Mouse (Mus musculus) neutrophil, adult 65 days (primary cell): ENCODE results near the gene Atp6v1d. TPM values are rescaled to one million over a fixed set of nuclear protein-coding genes. Genes with fewer than 3 reads are reported as not detected.

Experiments
- total RNA-seq: library from RNA; stranded (reverse); gene quantifications from 2 replicates; pipeline ENCODE4 v1.2.4, GENCODE M21; 2023

The Atp6v1d gene
- 112 and 139 TPM in 2 replicates for total RNA-seq

DNA sequence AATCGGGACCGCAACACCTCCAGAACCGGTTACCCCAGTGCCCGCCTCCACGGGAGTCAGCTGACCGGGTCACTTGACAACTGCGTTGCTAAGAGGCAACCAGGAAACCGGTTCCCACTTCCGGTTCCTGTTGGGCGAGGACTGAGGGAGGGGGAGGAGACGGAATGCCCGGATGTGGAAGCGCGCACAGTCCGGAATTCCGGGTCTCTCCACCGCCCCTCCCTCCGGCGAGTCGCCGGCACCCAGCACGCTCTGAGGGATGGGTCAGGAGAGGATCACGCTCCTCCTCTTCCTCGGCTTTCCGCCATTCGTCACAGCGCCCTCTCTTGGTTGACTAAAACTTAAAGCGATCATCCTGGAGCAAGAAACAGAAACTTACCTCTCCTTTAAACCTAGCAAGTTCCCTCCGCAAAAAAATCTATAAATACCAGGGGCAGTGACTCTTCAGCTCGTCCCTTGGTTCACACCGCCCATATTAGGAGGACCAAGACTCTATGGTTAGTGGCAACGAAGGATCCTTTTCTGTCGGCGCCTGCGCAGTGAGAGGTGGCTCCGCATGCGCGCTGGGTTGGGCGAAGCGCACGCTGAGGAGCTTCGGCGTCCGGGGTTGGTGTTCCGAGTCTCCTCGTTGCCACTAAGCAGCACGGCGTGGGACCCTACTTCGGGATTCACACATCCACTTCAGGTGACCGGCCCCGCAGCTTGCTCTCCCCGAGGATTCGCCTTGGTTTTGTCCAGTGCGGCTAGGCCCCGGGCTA is at the start of gene Atp6v1d, which contains the start of gene Eif2s1:
TSS of gene Atp6v1d (minus strand) at position 143 of the 758 bp plus-strand sequence.
TSS of gene Eif2s1 (plus strand) at position 324 of the 758 bp plus-strand sequence.

DNA sequence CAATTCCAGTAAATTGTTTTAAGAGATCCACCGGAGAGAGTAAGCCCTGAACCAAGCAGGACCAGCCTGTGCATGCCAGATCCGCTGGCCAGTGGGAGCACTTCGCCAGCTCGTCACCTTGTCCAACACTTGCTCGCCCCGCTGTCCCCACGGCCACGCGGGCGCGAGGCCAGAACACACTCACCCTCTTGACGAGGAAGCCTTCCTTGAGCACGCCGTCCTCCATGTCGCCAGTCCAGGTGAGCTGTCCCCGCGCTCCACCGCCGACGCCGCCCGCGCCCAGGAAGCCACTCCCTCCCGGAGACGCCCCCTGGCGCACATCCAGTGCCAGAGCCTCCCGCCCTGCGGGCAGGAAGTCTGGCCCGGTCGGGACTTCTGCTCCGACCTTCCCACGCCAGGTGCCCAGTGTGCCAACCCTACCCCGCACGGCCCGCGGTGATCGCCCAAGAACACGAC is 45.3 kb upstream of the Atp6v1d start, which contains the start of gene Plek2:
TSS of gene Plek2 (minus strand) at position 258 of the 456 bp plus-strand sequence.

Other genes starting within 250 kb of the Atp6v1d start
- gene Fam71d, start 170.1 kb downstream of the Atp6v1d start, total RNA-seq: not detected in 2 replicates
- 12.4 and 13.8 TPM in 2 replicates for gene Mpp5, start 112.7 kb downstream of the Atp6v1d start, total RNA-seq
- 22.7 and 34.5 TPM in 2 replicates for gene Eif2s1, start 181 bp upstream of the Atp6v1d start, total RNA-seq
- not detected in 2 replicates for gene Plek2, start 45.3 kb upstream of the Atp6v1d start, total RNA-seq
- gene Tmem229b, start 146.0 kb upstream of the Atp6v1d start, total RNA-seq: 18.0 and 20.5 TPM in 2 replicates
- 0.09 and 0.32 TPM in 2 replicates for gene Plekhh1, start 167.5 kb upstream of the Atp6v1d start, total RNA-seq
- gene Pigh, start 228.0 kb upstream of the Atp6v1d start, total RNA-seq: 3.0 and 3.8 TPM in 2 replicates